Mouse (Mus musculus) hindbrain, embryonic 11.5 days (tissue): ENCODE data around the gene Tmem156. TPM values are rescaled to one million over a fixed set of nuclear protein-coding genes. Genes with fewer than 3 reads are reported as not detected.
A peak's percentile ranks its signal among the peaks of the same experiment; 100 is the strongest.
"Not testable (repeated sequence)": the region's sequence is repeated elsewhere in the genome, so short reads cannot be mapped to it uniquely, and the experiment has no call there.

ENCODE experiments used
- ATAC-seq: fragments of 200-750 bp; cut with Nextera tagmentation; 2 replicates; pipeline ENCODE4 v1.8.0; 2017; ENCODE audit warnings: mild to moderate bottlenecking, moderate TSS enrichment, moderate library complexity; ENCODE audit not compliant: low FRiP score
- DNase-seq: peaks from one replicate; pipeline ENCODE4 v3.0.0-alpha.2; 2015; ENCODE audit warnings: low spot score
- H3K27ac ChIP-seq: fragments of 300-500 bp; sonication (generic); 2 replicates; pipeline ENCODE4 v1.5.1; 2014; ENCODE audit warnings: mild to moderate bottlenecking, low read depth, low read length
- H3K27me3 ChIP-seq: fragments of 300-500 bp; sonication (generic); 2 replicates; pipeline ENCODE4 v1.6.1; 2014; ENCODE audit warnings: mild to moderate bottlenecking, low read length, moderate library complexity, mixed read lengths; ENCODE audit not compliant: control insufficient read depth, insufficient read depth
- H3K36me3 ChIP-seq: fragments of 300-500 bp; sonication (generic); 2 replicates; pipeline ENCODE4 v1.6.1; 2014; ENCODE audit warnings: mild to moderate bottlenecking, low read length, moderate library complexity, mixed read lengths; ENCODE audit not compliant: control insufficient read depth, insufficient read depth
- H3K4me1 ChIP-seq: fragments of 300-500 bp; sonication (generic); replicated peaks from 2 replicates; pipeline ENCODE4 v1.6.1; 2014; ENCODE audit warnings: low read length, mixed read lengths; ENCODE audit not compliant: control insufficient read depth, insufficient read depth
- H3K4me2 ChIP-seq: fragments of 300-500 bp; sonication (generic); replicated peaks from 2 replicates; pipeline ENCODE4 v1.6.1; 2014; ENCODE audit warnings: mild to moderate bottlenecking, low read depth, low read length
- H3K4me3 ChIP-seq: fragments of 300-500 bp; sonication (generic); 2 replicates; pipeline ENCODE4 v1.5.1; 2014; ENCODE audit warnings: low read depth, low read length
- H3K9ac ChIP-seq: fragments of 300-500 bp; sonication (generic); 2 replicates; pipeline ENCODE4 v1.6.1; 2014; ENCODE audit warnings: low read depth, low read length
- H3K9me3 ChIP-seq: fragments of 300-500 bp; sonication (generic); 2 replicates; pipeline ENCODE4 v1.6.1; 2016; ENCODE audit warnings: low read length; ENCODE audit not compliant: control insufficient read depth
- WGBS: fragments of 180-500 bp; shearing (Covaris S2); extraction: QIAGEN DNeasy Blood & Tissue Kit; methylation state at CpG from one replicate; pipeline ENCODE4 v1.1.7; 2014; 5-methylcytosine and 5-hydroxymethylcytosine counted together
- polyA plus RNA-seq: library from polyadenylated mRNA; unstranded; fragments of >200 nt; fragmentation: Nextera tagmentation; extraction: Ambion mirVana; gene quantifications from 2 replicates; pipeline ENCODE4 v1.2.1, GENCODE M21; 2014

Gene Tmem156
- polyA plus RNA-seq, 1 experiment from 2014 or later: 0.22 TPM

GRCm38 (mm10) chr5:65119918-65120317 lies 28.0 kb upstream of the Tmem156 start:
- Histone ChIP-seq H3K27me3 (no peaks in the 10 kb centered on the region), H3K9me3 (no peaks in the 10 kb centered on the region), H3K27ac (no peak overlapping the region), H3K4me1 (no peaks in the 10 kb centered on the region), H3K36me3 (no peaks in the 10 kb centered on the region), H3K4me3 (no peak overlapping the region), H3K9ac (no peak overlapping the region), H3K4me2 (no peak overlapping the region)
- 83% methylated on average over 3 of the region's 3 CpGs for WGBS
- ATAC-seq: no peak
- no peak for DNase-seq

GRCm38 (mm10) chr5:65119495-65119894 lies 27.6 kb upstream of the Tmem156 start:
- H3K4me2 ChIP-seq: no peak overlapping the region
- no peak for DNase-seq
- no peaks in the 10 kb centered on the region for H3K27me3 ChIP-seq
- H3K27ac ChIP-seq: no peak overlapping the region
- WGBS: 91% methylated on average over 1 of the region's 1 CpGs
- H3K4me1 ChIP-seq: no peaks in the 10 kb centered on the region
- ATAC-seq: no peak
- H3K9ac ChIP-seq: no peak overlapping the region
- no peaks in the 10 kb centered on the region for H3K9me3 ChIP-seq
- no peak overlapping the region for H3K4me3 ChIP-seq
- no peaks in the 10 kb centered on the region for H3K36me3 ChIP-seq

GRCm38 (mm10) chr5:65116789-65117188 lies 24.9 kb upstream of the Tmem156 start:
- Histone ChIP-seq H3K9me3 (no peaks in the 10 kb centered on the region), H3K9ac (no peak overlapping the region), H3K4me1 (no peaks in the 10 kb centered on the region), H3K4me3 (no peak overlapping the region), H3K36me3 (no peaks in the 10 kb centered on the region), H3K27me3 (no peaks in the 10 kb centered on the region), H3K4me2 (no peak overlapping the region), H3K27ac (no peak overlapping the region)
- DNase-seq (no peak), ATAC-seq (no peak)
- 91% methylated on average over 2 of the region's 2 CpGs for WGBS

GRCm38 (mm10) chr5:65113323-65113722 lies 21.4 kb upstream of the Tmem156 start:
- 93% methylated on average over 6 of the region's 6 CpGs for WGBS
- ATAC-seq: no peak
- H3K4me1 ChIP-seq: no peaks in the 10 kb centered on the region

GRCm38 (mm10) chr5:65112225-65112624 lies 20.3 kb upstream of the Tmem156 start:
- H3K4me2 ChIP-seq, DNase-seq, H3K4me1 ChIP-seq, H3K9me3 ChIP-seq, H3K4me3 ChIP-seq, ATAC-seq, H3K27ac ChIP-seq, H3K27me3 ChIP-seq, H3K36me3 ChIP-seq, H3K9ac ChIP-seq: not testable (repeated sequence)
- WGBS: 76% methylated on average over 3 of the region's 3 CpGs

More at GRCm38 (mm10) chr5:65113323-65113722, 21.4 kb upstream of the Tmem156 start:
- Histone ChIP-seq H3K27ac (no peak overlapping the region), H3K4me2 (no peak overlapping the region), H3K9me3 (no peaks in the 10 kb centered on the region), H3K9ac (no peak overlapping the region), H3K27me3 (no peaks in the 10 kb centered on the region), H3K36me3 (no peaks in the 10 kb centered on the region), H3K4me3 (no peak overlapping the region)
- no peak for DNase-seq

- H3K9me3 ChIP-seq: no peaks in the 10 kb centered on the region
- H3K4me1 ChIP-seq: no peaks in the 10 kb centered on the region
- peak overlapping the region; percentile 48; the same call in 1 of the 2 replicates for H3K27ac ChIP-seq
- ATAC-seq: peak; percentile 73; the same call in 1 of the 2 replicates
- H3K9ac ChIP-seq: peak overlapping the region; percentile 86
- WGBS: 4% methylated on average over 29 of the region's 42 CpGs
- H3K4me3 ChIP-seq: peak overlapping the region; percentile 62
- peak overlapping the region; percentile 63 for H3K4me2 ChIP-seq
- H3K36me3 ChIP-seq: no peaks in the 10 kb centered on the region
- DNase-seq: peak; percentile 51
- no peaks in the 10 kb centered on the region for H3K27me3 ChIP-seq
Measured at GRCm38 (mm10) chr5:65107773-65108432, 16.0 kb upstream of the Tmem156 start.

- Histone ChIP-seq H3K4me3 (peak within 1 kb of the TSS; percentile 62), H3K9me3 (no peaks in the 10 kb centered on the region), H3K4me2 (peak within 1 kb of the TSS; percentile 63), H3K27ac (peak within 1 kb of the TSS; percentile 48; the same call in 1 of the 2 replicates), H3K36me3 (no peaks in the 10 kb centered on the region), H3K4me1 (no peaks in the 10 kb centered on the region), H3K27me3 (no peaks in the 10 kb centered on the region), H3K9ac (peak within 1 kb of the TSS; percentile 86)
- WGBS: 3% methylated on average over 46 of the region's 56 CpGs
- DNase-seq (peak; percentile 93), ATAC-seq (peak; percentile 95)
Measured at GRCm38 (mm10) chr5:65106876-65107772, 15.2 kb upstream of the Tmem156 start, which contains the start of gene Klhl5. Gene Klhl5 (plus strand): TSS chr5:65107539.

- no peak overlapping the region for H3K4me3 ChIP-seq
- 66% methylated on average over 10 of the region's 10 CpGs for WGBS
- H3K9me3 ChIP-seq: no peaks in the 10 kb centered on the region
- H3K9ac ChIP-seq: no peak overlapping the region
- DNase-seq (no peak), ATAC-seq (no peak)
- H3K36me3 ChIP-seq: no peaks in the 10 kb centered on the region
- no peak overlapping the region for H3K27ac ChIP-seq
- H3K27me3 ChIP-seq: no peaks in the 10 kb centered on the region
- no peaks in the 10 kb centered on the region for H3K4me1 ChIP-seq
- H3K4me2 ChIP-seq: no peak overlapping the region
Measured at GRCm38 (mm10) chr5:65102641-65103042, 10.7 kb upstream of the Tmem156 start.
